Mouse (Mus musculus) MEL (cell line): ENCODE measurements at regions not wholly inside any gene's neighbourhood (a gene's known extent, or its start where the extent isn't known, plus 50 kb on each side); places are given as distances from the start of the nearest gene placed in this dataset.

Experiments
- DNase-seq: peaks from one replicate; pipeline ENCODE4 v3.0.0; 2011; ENCODE audit warnings: low read depth, low spot score
- H3K27ac ChIP-seq: 2 replicates; pipeline ENCODE4 v1.5.1; 2012; ENCODE audit warnings: low read depth, mild to moderate bottlenecking, control low read depth, low read length, moderate library complexity; ENCODE audit not compliant: control insufficient read depth
- H3K27me3 ChIP-seq, 2 experiments: fragments of 150-350 bp in 1 of 2; sonication (generic) in 1 of 2; 2 replicates each; pipeline ENCODE4 v1.6.1; 2012; ENCODE audit warnings: low read length in 2 of 2, mild to moderate bottlenecking in 2 of 2, improper control_type of control experiment in 1 of 2, moderate library complexity in 1 of 2; ENCODE audit not compliant: insufficient read depth in 2 of 2, control insufficient read depth in 1 of 2
- H3K36me3 ChIP-seq, 2 experiments: 2 replicates each; pipeline ENCODE4 v1.6.1; 2012 to 2014; ENCODE audit warnings: low read length in 2 of 2, improper control_type of control experiment in 1 of 2, inconsistent platforms in 1 of 2, mild to moderate bottlenecking in 1 of 2; ENCODE audit not compliant: insufficient read depth in 2 of 2, control insufficient read depth in 1 of 2
- H3K4me1 ChIP-seq, 2 experiments: fragments of 150-350 bp in 1 of 2; sonication (generic) in 1 of 2; 2 replicates each; pipeline ENCODE4 v1.6.1; 2012; ENCODE audit warnings: low read length in 2 of 2, improper control_type of control experiment in 1 of 2, mild to moderate bottlenecking in 1 of 2; ENCODE audit not compliant: insufficient read depth in 2 of 2, control insufficient read depth in 1 of 2
- H3K4me3 ChIP-seq, 2 experiments: fragments of 150-350 bp in 1 of 2; sonication (generic) in 1 of 2; 2 replicates each; pipeline ENCODE4 v1.5.1; 2012; ENCODE audit warnings: low read depth in 2 of 2, low read length in 2 of 2, mild to moderate bottlenecking in 2 of 2, moderate library complexity in 2 of 2, control low read depth in 1 of 2, improper control_type of control experiment in 1 of 2; ENCODE audit not compliant: control insufficient read depth in 1 of 2, insufficient read depth in 1 of 2
- H3K79me2 ChIP-seq: 2 replicates; pipeline ENCODE4 v1.6.1; 2012; ENCODE audit warnings: mild to moderate bottlenecking, low read length, moderate library complexity; ENCODE audit not compliant: control insufficient read depth, poor library complexity, insufficient read depth
- H3K9ac ChIP-seq: 2 replicates; pipeline ENCODE4 v1.6.1; 2012; ENCODE audit warnings: low read depth, mild to moderate bottlenecking, control low read depth, low read length, moderate library complexity; ENCODE audit not compliant: control insufficient read depth, poor library complexity, severe bottlenecking
- H3K9me3 ChIP-seq: fragments of 150-350 bp; sonication (generic); replicated peaks from 2 replicates; pipeline ENCODE4 v1.6.1; 2012; ENCODE audit warnings: mild to moderate bottlenecking, low read length, improper control_type of control experiment, moderate library complexity; ENCODE audit not compliant: insufficient read depth
- BHLHE40 ChIP-seq: IDR thresholded peaks from 2 replicates; pipeline ENCODE4 v1.6.1; 2012; ENCODE audit warnings: low read depth, mild to moderate bottlenecking, inconsistent platforms, low read length, improper control_type of control experiment, borderline replicate concordance
- CHD1 ChIP-seq: IDR thresholded peaks from 2 replicates; pipeline ENCODE4 v1.6.1; 2012; ENCODE audit warnings: low read depth, mild to moderate bottlenecking, inconsistent platforms, low read length, improper control_type of control experiment
- E2F4 ChIP-seq: IDR thresholded peaks from 2 replicates; pipeline ENCODE4 v1.6.1; 2011; ENCODE audit warnings: low read depth, low read length, improper control_type of control experiment, borderline replicate concordance
- ELF1 ChIP-seq: IDR thresholded peaks from 2 replicates; pipeline ENCODE4 v1.6.1; 2014; ENCODE audit warnings: low read depth, mild to moderate bottlenecking, inconsistent platforms, low read length, improper control_type of control experiment, moderate library complexity
- ETS1 ChIP-seq: IDR thresholded peaks from 2 replicates; pipeline ENCODE4 v1.6.1; 2012; ENCODE audit warnings: low read depth, mild to moderate bottlenecking, inconsistent platforms, low read length, improper control_type of control experiment, moderate library complexity
- GABPA ChIP-seq: IDR thresholded peaks from 2 replicates; pipeline ENCODE4 v1.6.1; 2012; ENCODE audit warnings: low read depth, mild to moderate bottlenecking, inconsistent platforms, low read length, improper control_type of control experiment, moderate library complexity
- GATA1 ChIP-seq: IDR thresholded peaks from 2 replicates; pipeline ENCODE4 v1.6.1; 2011; ENCODE audit warnings: low read depth, low read length, improper control_type of control experiment
- MAX ChIP-seq: IDR thresholded peaks from 2 replicates; pipeline ENCODE4 v1.6.1; 2011; ENCODE audit warnings: low read length, improper control_type of control experiment
- MYB ChIP-seq: IDR thresholded peaks from 2 replicates; pipeline ENCODE4 v1.6.1; 2011; ENCODE audit warnings: mild to moderate bottlenecking, low read depth, low read length, improper control_type of control experiment
- NELFE ChIP-seq: IDR thresholded peaks from 2 replicates; pipeline ENCODE4 v1.6.1; 2011; ENCODE audit warnings: low read depth, low read length, improper control_type of control experiment
- POLR2A ChIP-seq, 2 experiments: IDR thresholded peaks; 2 replicates each; pipeline ENCODE4 v1.6.1; 2011 to 2012; ENCODE audit warnings: low read length in 2 of 2, mild to moderate bottlenecking in 2 of 2, control low read depth in 1 of 2, improper control_type of control experiment in 1 of 2, low read depth in 1 of 2, moderate library complexity in 1 of 2; ENCODE audit not compliant: control insufficient read depth in 1 of 2, insufficient read depth in 1 of 2, poor library complexity in 1 of 2
- RAD21 ChIP-seq: IDR thresholded peaks from 2 replicates; pipeline ENCODE4 v1.6.1; 2011; ENCODE audit warnings: mild to moderate bottlenecking, low read depth, low read length, improper control_type of control experiment
- RCOR1 ChIP-seq: IDR thresholded peaks from 2 replicates; pipeline ENCODE4 v1.6.1; 2012; ENCODE audit warnings: low read depth, mild to moderate bottlenecking, inconsistent platforms, low read length, improper control_type of control experiment
- TCF12 ChIP-seq: IDR thresholded peaks from 2 replicates; pipeline ENCODE4 v1.6.1; 2014; ENCODE audit warnings: low read depth, mild to moderate bottlenecking, inconsistent platforms, low read length, improper control_type of control experiment, moderate library complexity
- UBTF ChIP-seq: IDR thresholded peaks from 2 replicates; pipeline ENCODE4 v1.6.1; 2012; ENCODE audit warnings: low read depth, mild to moderate bottlenecking, inconsistent platforms, low read length, improper control_type of control experiment, moderate library complexity, borderline replicate concordance; ENCODE audit not compliant: insufficient read depth
- USF1 ChIP-seq: IDR thresholded peaks from 2 replicates; pipeline ENCODE4 v1.6.1; 2014; ENCODE audit warnings: low read depth, mild to moderate bottlenecking, inconsistent platforms, low read length, improper control_type of control experiment, moderate library complexity

GRCm38 (mm10) chr9:23101990-23102796 is 120.7 kb upstream of the Bmper start:
- H3K27ac ChIP-seq = no peak overlapping the region
- H3K36me3 ChIP-seq = no peaks in the 10 kb centered on the region
- H3K4me1 ChIP-seq = no peaks in the 10 kb centered on the region
- H3K9ac ChIP-seq = no peak overlapping the region
- no peak overlapping the region for H3K4me3 ChIP-seq
- no peaks in the 10 kb centered on the region for H3K9me3 ChIP-seq
- no peak for TF ChIP-seq ETS1
- TF ChIP-seq MYB = no peak
- no peaks in the 10 kb centered on the region for H3K79me2 ChIP-seq
- DNase-seq = no peak
- no peaks in the 10 kb centered on the region for H3K27me3 ChIP-seq

- Histone ChIP-seq H3K27me3 (no peaks in the 10 kb centered on the region; a peak in 1 of 4 replicates), H3K9ac (no peak overlapping the region), H3K36me3 (no peaks in the 10 kb centered on the region; a peak in 1 of 4 replicates), H3K79me2 (no peaks in the 10 kb centered on the region), H3K4me1 (peaks cover 6 to 8% of the 10 kb centered on the region in 2 experiments), H3K4me3 (no peak overlapping the region), H3K9me3 (no peaks in the 10 kb centered on the region), H3K27ac (no peak overlapping the region)
- DNase-seq = no peak
- TF ChIP-seq ELF1 (no peak), CHD1 (no peak), E2F4 (no peak), BHLHE40 (no peak), UBTF (no peak)
Measured at GRCm38 (mm10) chr9:23111500-23111899, 111.4 kb upstream of the Bmper start.

GRCm38 (mm10) chr9:23115026-23115425 is 107.8 kb upstream of the Bmper start:
- TF ChIP-seq RAD21 (no peak), MYB (no peak), TCF12 (no peak), USF1 (no peak), GATA1 (no peak), RCOR1 (no peak), UBTF (no peak), CHD1 (no peak), BHLHE40 (no peak), MAX (no peak), GABPA (no peak), NELFE (no peak), POLR2A (IDR thresholded peaks at IDR 0.05; ENCODE audit: control insufficient read depth in 1 of 2, insufficient read depth in 1 of 2, low read depth in 1 of 2, low read length in 2 of 2, poor library complexity in 1 of 2) (no peak)
- no peak overlapping the region for H3K4me3 ChIP-seq
- H3K27ac ChIP-seq = no peak overlapping the region
- no peaks in the 10 kb centered on the region; a peak in 1 of 4 replicates for H3K27me3 ChIP-seq
- DNase-seq = no peak
- H3K9ac ChIP-seq = no peak overlapping the region
- no peaks in the 10 kb centered on the region; a peak in 1 of 4 replicates for H3K36me3 ChIP-seq
- peaks cover 6 to 8% of the 10 kb centered on the region in 2 experiments for H3K4me1 ChIP-seq
- no peaks in the 10 kb centered on the region for H3K9me3 ChIP-seq
- H3K79me2 ChIP-seq = no peaks in the 10 kb centered on the region
